Mouse (Mus musculus) kidney, adult 2 months (tissue): ENCODE measurements at regions not wholly inside any gene's neighbourhood (a gene's known extent, or its start where the extent isn't known, plus 50 kb on each side); places are given as distances from the start of the nearest gene placed in this dataset.

Source experiments
- CTCF ChIP-seq: fragments of 200-500 bp; conservative IDR thresholded peaks from 2 replicates; pipeline ENCODE4 v1.5.1; 2011; ENCODE audit warnings: low read depth, mild to moderate bottlenecking, control low read depth, low read length, moderate library complexity, mixed read lengths; ENCODE audit not compliant: insufficient read depth, insufficient read length
- POLR2A ChIP-seq: fragments of 200-500 bp; IDR thresholded peaks from one replicate; pipeline ENCODE4 v1.6.1; 2011; ENCODE audit warnings: low read depth, low read length, control low read depth

DNA sequence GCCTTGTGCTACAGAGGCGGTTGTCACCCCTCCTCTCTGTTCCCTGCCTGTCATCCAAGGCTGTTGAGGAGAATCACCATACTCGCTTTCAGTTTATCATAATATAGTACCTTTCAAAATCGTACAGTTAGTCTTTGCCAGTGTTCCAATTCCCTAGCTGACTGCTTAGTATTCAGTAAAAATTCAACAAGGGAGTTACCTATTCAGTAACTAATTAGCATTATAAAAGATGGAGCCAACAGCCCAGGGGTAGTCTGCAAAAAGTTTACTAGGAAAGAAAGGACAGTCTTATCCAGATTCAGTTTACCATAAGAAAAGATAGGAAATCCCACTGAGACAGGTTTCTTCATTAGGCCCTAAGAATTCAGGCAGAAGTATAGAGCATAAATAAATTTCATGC is 319.7 kb upstream of the Ndn start:
- TF ChIP-seq POLR2A (no peak), CTCF (no peak)
